Mouse (Mus musculus) ovary, postnatal 36 days (tissue): ENCODE measurements around the gene Camta1.

Experiments
- DNase-seq: peaks from one replicate; pipeline ENCODE4 v3.0.0; 2022; ENCODE audit warnings: low spot score, mixed read lengths

The Camta1 gene

GRCm38 (mm10) chr4:151256622-151257021 is 605.1 kb downstream of the Camta1 start:
- no peak for DNase-seq

- no peak for DNase-seq
Observed at GRCm38 (mm10) chr4:151250824-151251223, 610.9 kb downstream of the Camta1 start.

- DNase-seq, result no peak
Observed at GRCm38 (mm10) chr4:151245068-151245797, 616.4 kb downstream of the Camta1 start.

- no peak for DNase-seq
Observed at GRCm38 (mm10) chr4:151243445-151243844, 618.2 kb downstream of the Camta1 start.

- no peak for DNase-seq
Observed at GRCm38 (mm10) chr4:151242751-151243150, 618.9 kb downstream of the Camta1 start.

GRCm38 (mm10) chr4:151240465-151240864 is 621.2 kb downstream of the Camta1 start:
- no peak for DNase-seq

GRCm38 (mm10) chr4:151238970-151239684 is 622.5 kb downstream of the Camta1 start:
- no peak for DNase-seq

- no peak for DNase-seq
Observed at GRCm38 (mm10) chr4:151237501-151237900, 624.2 kb downstream of the Camta1 start.

GRCm38 (mm10) chr4:151234981-151235380 is 626.7 kb downstream of the Camta1 start:
- no peak for DNase-seq

GRCm38 (mm10) chr4:151232028-151232427 is 629.6 kb downstream of the Camta1 start:
- no peak for DNase-seq

- no peak for DNase-seq
Observed at GRCm38 (mm10) chr4:151229073-151229472, 632.6 kb downstream of the Camta1 start.

GRCm38 (mm10) chr4:151226496-151226895 is 635.2 kb downstream of the Camta1 start:
- DNase-seq, result no peak

GRCm38 (mm10) chr4:151224017-151224416 is 637.7 kb downstream of the Camta1 start:
- no peak for DNase-seq

- no peak for DNase-seq
Observed at GRCm38 (mm10) chr4:151223263-151223996, 638.2 kb downstream of the Camta1 start.

GRCm38 (mm10) chr4:151222635-151223034 is 639.0 kb downstream of the Camta1 start:
- DNase-seq, result no peak

- no peak for DNase-seq
Observed at GRCm38 (mm10) chr4:151216553-151217292, 645.0 kb downstream of the Camta1 start.

- no peak for DNase-seq
Observed at GRCm38 (mm10) chr4:151215866-151216265, 645.8 kb downstream of the Camta1 start.

- DNase-seq, result no peak
Observed at GRCm38 (mm10) chr4:151215179-151215578, 646.5 kb downstream of the Camta1 start.

GRCm38 (mm10) chr4:151213475-151213874 is 648.2 kb downstream of the Camta1 start:
- DNase-seq, result no peak

GRCm38 (mm10) chr4:151211992-151212391 is 649.7 kb downstream of the Camta1 start:
- DNase-seq, result no peak

- DNase-seq, result no peak
Observed at GRCm38 (mm10) chr4:151207566-151207965, 654.1 kb downstream of the Camta1 start.

- DNase-seq, result no peak
Observed at GRCm38 (mm10) chr4:151202891-151203290, 658.8 kb downstream of the Camta1 start.
